Mouse (Mus musculus): ENCODE results near the gene Lrguk. TPM values are rescaled to one million over a fixed set of nuclear protein-coding genes. Genes with fewer than 3 reads are reported as not detected.

Lrguk gene
- total RNA-seq, 2 experiments from 2014 or later, result 2.9 to 3.3 TPM

GRCm38 (mm10) chr6:34111406-34111805 is 82.2 kb downstream of the Lrguk start:
- no peak for DNase-seq (ENCODE audit: extremely low spot score in 1 of 2, low spot score in 2 of 2)
- intact Hi-C loops (cut with DNase I), result no loop called here
- H3K27ac ChIP-seq, result no peak overlapping the region
- no peak overlapping the region for H3K4me3 ChIP-seq
- no peak for TF ChIP-seq CTCF (IDR thresholded peaks at IDR 0.05)

GRCm38 (mm10) chr6:34116838-34117478 is 87.7 kb downstream of the Lrguk start:
- no peak for TF ChIP-seq CTCF (IDR thresholded peaks at IDR 0.05)
- no peak for DNase-seq (ENCODE audit: extremely low spot score in 1 of 2, low spot score in 2 of 2)
- Histone ChIP-seq H3K4me3 (no peak overlapping the region), H3K27ac (no peak overlapping the region)
- intact Hi-C loops (cut with DNase I), result no loop called here

GRCm38 (mm10) chr6:34124401-34124800 is 95.2 kb downstream of the Lrguk start:
- intact Hi-C loops (cut with DNase I), result no loop called here
- Histone ChIP-seq H3K4me3 (no peak overlapping the region), H3K27ac (no peak overlapping the region)
- TF ChIP-seq CTCF (IDR thresholded peaks at IDR 0.05), result no peak
- DNase-seq (ENCODE audit: extremely low spot score in 1 of 2, low spot score in 2 of 2), result no peak

- no peak for DNase-seq (ENCODE audit: extremely low spot score in 1 of 2, low spot score in 2 of 2)
- intact Hi-C loops (cut with DNase I), result no loop called here
- Histone ChIP-seq H3K27ac (no peak overlapping the region), H3K4me3 (no peak overlapping the region)
- no peak for TF ChIP-seq CTCF (IDR thresholded peaks at IDR 0.05)
Measured at GRCm38 (mm10) chr6:34129261-34129660, 100.0 kb downstream of the Lrguk start.

GRCm38 (mm10) chr6:34132391-34132790 is 103.1 kb downstream of the Lrguk start:
- no peak overlapping the region for H3K4me3 ChIP-seq
- intact Hi-C loops (cut with DNase I), result no loop called here
- no peak for TF ChIP-seq CTCF (IDR thresholded peaks at IDR 0.05)
- H3K27ac ChIP-seq, result no peak overlapping the region
- DNase-seq (ENCODE audit: extremely low spot score in 1 of 2, low spot score in 2 of 2), result no peak

- no peak overlapping the region for H3K27ac ChIP-seq
- no peak overlapping the region for H3K4me3 ChIP-seq
- DNase-seq (ENCODE audit: extremely low spot score in 1 of 2, low spot score in 2 of 2), result no peak
- intact Hi-C loops (cut with DNase I), result no loop called here
- no peak for TF ChIP-seq CTCF (IDR thresholded peaks at IDR 0.05)
Measured at GRCm38 (mm10) chr6:34138366-34138765, 109.1 kb downstream of the Lrguk start.

- no peak overlapping the region for H3K4me3 ChIP-seq
- H3K27ac ChIP-seq, result no peak overlapping the region
- TF ChIP-seq CTCF (IDR thresholded peaks at IDR 0.05), result no peak
- intact Hi-C loops (cut with DNase I), result no loop called here
- no peak for DNase-seq (ENCODE audit: extremely low spot score in 1 of 2, low spot score in 2 of 2)
Measured at GRCm38 (mm10) chr6:34142931-34143330, 113.7 kb downstream of the Lrguk start.

- no peak overlapping the region for H3K27ac ChIP-seq
- TF ChIP-seq CTCF (IDR thresholded peaks at IDR 0.05), result no peak
- no peak for DNase-seq (ENCODE audit: extremely low spot score in 1 of 2, low spot score in 2 of 2)
- intact Hi-C loops (cut with DNase I), result no loop called here
- H3K4me3 ChIP-seq, result no peak overlapping the region
Measured at GRCm38 (mm10) chr6:34146042-34146441, 116.8 kb downstream of the Lrguk start.

- intact Hi-C loops (cut with DNase I), result no loop called here
- no peak for DNase-seq (ENCODE audit: extremely low spot score in 1 of 2, low spot score in 2 of 2)
- TF ChIP-seq CTCF (IDR thresholded peaks at IDR 0.05), result no peak
- Histone ChIP-seq H3K4me3 (no peak overlapping the region), H3K27ac (no peak overlapping the region)
Measured at GRCm38 (mm10) chr6:34148021-34148420, 118.8 kb downstream of the Lrguk start.

- TF ChIP-seq CTCF (IDR thresholded peaks at IDR 0.05), result no peak
- no peak overlapping the region for H3K27ac ChIP-seq
- intact Hi-C loops (cut with DNase I), result no loop called here
- no peak overlapping the region for H3K4me3 ChIP-seq
- no peak for DNase-seq (ENCODE audit: extremely low spot score in 1 of 2, low spot score in 2 of 2)
Measured at GRCm38 (mm10) chr6:34148639-34149038, 119.4 kb downstream of the Lrguk start.

- H3K27ac ChIP-seq, result no peak overlapping the region
- no peak overlapping the region for H3K4me3 ChIP-seq
- no peak for DNase-seq (ENCODE audit: extremely low spot score in 1 of 2, low spot score in 2 of 2)
- no peak for TF ChIP-seq CTCF (IDR thresholded peaks at IDR 0.05)
- intact Hi-C loops (cut with DNase I), result no loop called here
Measured at GRCm38 (mm10) chr6:34149066-34149465, 119.8 kb downstream of the Lrguk start.

GRCm38 (mm10) chr6:34149821-34150220 is 120.6 kb downstream of the Lrguk start:
- intact Hi-C loops (cut with DNase I), result loop anchor here (5.0 kb wide), 1 partner anchor 63 kb away; no protein-coding TSS in a partner anchor
- H3K4me3 ChIP-seq, result no peak overlapping the region
- H3K27ac ChIP-seq, result no peak overlapping the region

More at GRCm38 (mm10) chr6:34149821-34150220, 120.6 kb downstream of the Lrguk start:
- DNase-seq (ENCODE audit: extremely low spot score in 1 of 2, low spot score in 2 of 2), result no peak
- TF ChIP-seq CTCF (IDR thresholded peaks at IDR 0.05), result no peak

Measured in left cerebral cortex, adult 2 months (tissue).